Mouse (Mus musculus): Measurements from ENCODE around the gene Gm21860. TPM values are rescaled to one million over a fixed set of nuclear protein-coding genes. Genes with fewer than 3 reads are reported as not detected.
"Not testable (repeated sequence)": the region's sequence is repeated elsewhere in the genome, so short reads cannot be mapped to it uniquely, and the experiment has no call there.

The Gm21860 gene
- polyA plus RNA-seq, 1 experiment: not detected

GRCm38 (mm10) chrY:90740013-90740561 is 14.5 kb downstream of the Gm21860 start:
- Histone ChIP-seq H3K79me2 (ENCODE audit: control insufficient read depth, insufficient read depth) (no peaks in the 10 kb centered on the region), H3K36me3 (ENCODE audit: control insufficient read depth, insufficient read depth) (peaks cover 14% of the 10 kb centered on the region)
- no peak for TF ChIP-seq POLR2AphosphoS2 (IDR thresholded peaks at IDR 0.05; ENCODE audit: insufficient read length, low read depth)

GRCm38 (mm10) chrY:90739531-90740012 is 15.0 kb downstream of the Gm21860 start:
- H3K4me2 ChIP-seq (ENCODE audit: low read depth); H3K79me2 ChIP-seq (ENCODE audit: control insufficient read depth, insufficient read depth); H3K27me3 ChIP-seq (ENCODE audit: control insufficient read depth, insufficient read depth, insufficient read length); H3K4me3 ChIP-seq; H3ac ChIP-seq (ENCODE audit: control insufficient read depth, insufficient read length): not testable (repeated sequence)
- H3K36me3 ChIP-seq (ENCODE audit: control insufficient read depth, insufficient read depth): peaks cover 14% of the 10 kb centered on the region

More at GRCm38 (mm10) chrY:90740013-90740561, 14.5 kb downstream of the Gm21860 start:
- no peaks in the 10 kb centered on the region for H3K27me3 ChIP-seq (ENCODE audit: control insufficient read depth, insufficient read depth, insufficient read length)
- H3K4me2 ChIP-seq (ENCODE audit: low read depth): no peak overlapping the region
- H3K4me3 ChIP-seq: no peak overlapping the region
- H3ac ChIP-seq (ENCODE audit: control insufficient read depth, insufficient read length): no peak overlapping the region

- H3ac ChIP-seq (ENCODE audit: control insufficient read depth, insufficient read length); H3K4me2 ChIP-seq (ENCODE audit: low read depth); H3K27me3 ChIP-seq (ENCODE audit: control insufficient read depth, insufficient read depth, insufficient read length); H3K4me3 ChIP-seq; H3K79me2 ChIP-seq (ENCODE audit: control insufficient read depth, insufficient read depth): not testable (repeated sequence)
- peaks cover 14% of the 10 kb centered on the region for H3K36me3 ChIP-seq (ENCODE audit: control insufficient read depth, insufficient read depth)
Observed at GRCm38 (mm10) chrY:90738841-90739530, 15.6 kb downstream of the Gm21860 start.

- Histone ChIP-seq H3K36me3 (ENCODE audit: control insufficient read depth, insufficient read depth) (peaks cover 14% of the 10 kb centered on the region), H3ac (ENCODE audit: control insufficient read depth, insufficient read length) (no peak overlapping the region), H3K79me2 (ENCODE audit: control insufficient read depth, insufficient read depth) (no peaks in the 10 kb centered on the region), H3K27me3 (ENCODE audit: control insufficient read depth, insufficient read depth, insufficient read length) (no peaks in the 10 kb centered on the region), H3K4me3 (no peak overlapping the region), H3K4me2 (ENCODE audit: low read depth) (no peak overlapping the region)
- TF ChIP-seq TCF3 (IDR thresholded peaks at IDR 0.05; ENCODE audit: insufficient read length, low read depth) (no peak), POLR2A (IDR thresholded peaks at IDR 0.05; ENCODE audit: insufficient read length, low read depth) (no peak), TCF12 (IDR thresholded peaks at IDR 0.05; ENCODE audit: insufficient read depth, poor library complexity, severe bottlenecking) (no peak), POLR2AphosphoS2 (IDR thresholded peaks at IDR 0.05; ENCODE audit: insufficient read length, low read depth) (no peak), SRF (IDR thresholded peaks at IDR 0.05; ENCODE audit: control insufficient read depth, insufficient read length, low read depth) (no peak)
Observed at GRCm38 (mm10) chrY:90738431-90738680, 16.3 kb downstream of the Gm21860 start.

GRCm38 (mm10) chrY:90737606-90738430 is 16.8 kb downstream of the Gm21860 start:
- TF ChIP-seq REST (IDR thresholded peaks at IDR 0.05; ENCODE audit: insufficient read depth, insufficient read length) (no peak), POLR2AphosphoS2 (IDR thresholded peaks at IDR 0.05; ENCODE audit: insufficient read length, low read depth) (no peak), USF1 (IDR thresholded peaks at IDR 0.05; ENCODE audit: low read depth) (no peak), MYOD1 (IDR thresholded peaks at IDR 0.05; ENCODE audit: control insufficient read depth in 1 of 3, insufficient read length in 2 of 3, low read depth in 2 of 3) (no peak), CEBPB (IDR thresholded peaks at IDR 0.05; ENCODE audit: insufficient read depth, poor library complexity, severe bottlenecking) (no peak), TCF3 (IDR thresholded peaks at IDR 0.05; ENCODE audit: insufficient read length, low read depth) (no peak), MAX (IDR thresholded peaks at IDR 0.05; ENCODE audit: low read depth) (no peak), MYOG (IDR thresholded peaks at IDR 0.05; ENCODE audit: control insufficient read depth in 1 of 3, insufficient read depth in 1 of 3, insufficient read length in 2 of 3, low read depth in 2 of 3) (no peak)
- peaks cover 14% of the 10 kb centered on the region for H3K36me3 ChIP-seq (ENCODE audit: control insufficient read depth, insufficient read depth)
- no peaks in the 10 kb centered on the region for H3K79me2 ChIP-seq (ENCODE audit: control insufficient read depth, insufficient read depth)

GRCm38 (mm10) chrY:90736217-90737000 is 18.2 kb downstream of the Gm21860 start:
- H3K79me2 ChIP-seq (ENCODE audit: control insufficient read depth, insufficient read depth); H3K27me3 ChIP-seq (ENCODE audit: control insufficient read depth, insufficient read depth, insufficient read length); H3ac ChIP-seq (ENCODE audit: control insufficient read depth, insufficient read length); H3K4me3 ChIP-seq; H3K4me2 ChIP-seq (ENCODE audit: low read depth): not testable (repeated sequence)
- peaks cover 14% of the 10 kb centered on the region for H3K36me3 ChIP-seq (ENCODE audit: control insufficient read depth, insufficient read depth)

More at GRCm38 (mm10) chrY:90737606-90738430, 16.8 kb downstream of the Gm21860 start:
- Histone ChIP-seq H3K27me3 (ENCODE audit: control insufficient read depth, insufficient read depth, insufficient read length) (no peaks in the 10 kb centered on the region), H3ac (ENCODE audit: control insufficient read depth, insufficient read length) (no peak overlapping the region), H3K4me3 (no peak overlapping the region), H3K4me2 (ENCODE audit: low read depth) (no peak overlapping the region)

GRCm38 (mm10) chrY:90735181-90735895 is 19.3 kb downstream of the Gm21860 start:
- H3K27me3 ChIP-seq (ENCODE audit: control insufficient read depth, insufficient read depth, insufficient read length); H3K79me2 ChIP-seq (ENCODE audit: control insufficient read depth, insufficient read depth); H3K4me3 ChIP-seq; H3ac ChIP-seq (ENCODE audit: control insufficient read depth, insufficient read length); H3K4me2 ChIP-seq (ENCODE audit: low read depth): not testable (repeated sequence)
- peaks cover 14% of the 10 kb centered on the region for H3K36me3 ChIP-seq (ENCODE audit: control insufficient read depth, insufficient read depth)

- H3K4me3 ChIP-seq; H3K79me2 ChIP-seq (ENCODE audit: control insufficient read depth, insufficient read depth); H3K27me3 ChIP-seq (ENCODE audit: control insufficient read depth, insufficient read depth, insufficient read length); H3K36me3 ChIP-seq (ENCODE audit: control insufficient read depth, insufficient read depth); H3ac ChIP-seq (ENCODE audit: control insufficient read depth, insufficient read length); H3K4me2 ChIP-seq (ENCODE audit: low read depth): not testable (repeated sequence)
Observed at GRCm38 (mm10) chrY:90734334-90734696, 20.3 kb downstream of the Gm21860 start.

All from myocyte (in vitro differentiated cells).